Mouse (Mus musculus): ENCODE measurements around the gene D3Ertd254e. TPM values are rescaled to one million over a fixed set of nuclear protein-coding genes. Genes with fewer than 3 reads are reported as not detected.
"Not testable (repeated sequence)": the region's sequence is repeated elsewhere in the genome, so short reads cannot be mapped to it uniquely, and the experiment has no call there.

The D3Ertd254e gene
- 2.5 and 2.8 TPM in 2 replicates for polyA plus RNA-seq (2015; fragmentation: Nextera tagmentation; extraction: Ambion mirVana)

GRCm38 (mm10) chr3:36150934-36151686 is at the start of gene D3Ertd254e:
Gene D3Ertd254e (plus strand): TSS chr3:36151017.
- TF ChIP-seq EP300 (optimal IDR thresholded peaks at IDR 0.05) (no peak), CTCF (IDR thresholded peaks at IDR 0.05; ENCODE audit: low read depth) (no peak)
- under 1% methylated on average over 47 of the region's 54 CpGs for WGBS

GRCm38 (mm10) chr3:36116076-36116475 is 34.7 kb upstream of the D3Ertd254e start:
- DNase-seq (ENCODE audit: low spot score) (no peak), ATAC-seq (ENCODE audit: low FRiP score, low TSS enrichment) (no peak)
- H3K4me2 ChIP-seq (replicated peaks; ENCODE audit: low read depth) = no peak overlapping the region
- no peaks in the 10 kb centered on the region for H3K9me3 ChIP-seq (ENCODE audit: control insufficient read depth, low read length)
- H3K36me3 ChIP-seq (ENCODE audit: control insufficient read depth, insufficient read depth, low read length) = no peaks in the 10 kb centered on the region
- H3K27ac ChIP-seq (replicated peaks) = no peak overlapping the region
- H3K4me3 ChIP-seq (ENCODE audit: low read depth, low read length) = no peak overlapping the region
- H3K27me3 ChIP-seq (ENCODE audit: control insufficient read depth, insufficient read depth, low read length) = no peaks in the 10 kb centered on the region
- no peaks in the 10 kb centered on the region for H3K4me1 ChIP-seq (replicated peaks; ENCODE audit: control insufficient read depth, insufficient read depth)
- TF ChIP-seq CTCF (IDR thresholded peaks at IDR 0.05; ENCODE audit: low read depth) (no peak), EP300 (optimal IDR thresholded peaks at IDR 0.05) (no peak)
- H3K9ac ChIP-seq (ENCODE audit: low read length) = no peak overlapping the region
- WGBS = 77% methylated on average over 4 of the region's 4 CpGs

More at GRCm38 (mm10) chr3:36150934-36151686, at the start of gene D3Ertd254e:
- peak within 1 kb of the TSS; percentile 91 for H3K4me2 ChIP-seq (replicated peaks; ENCODE audit: low read depth)
- H3K4me1 ChIP-seq (replicated peaks; ENCODE audit: control insufficient read depth, insufficient read depth) = peaks cover 8% of the 10 kb centered on the region; the same call in 1 of the 2 replicates
- peak within 1 kb of the TSS; percentile 96 for H3K4me3 ChIP-seq (ENCODE audit: low read depth, low read length)
- peak within 1 kb of the TSS; percentile 86 for H3K9ac ChIP-seq (ENCODE audit: low read length)
- no peaks in the 10 kb centered on the region for H3K36me3 ChIP-seq (ENCODE audit: control insufficient read depth, insufficient read depth, low read length)
- H3K9me3 ChIP-seq (ENCODE audit: control insufficient read depth, low read length) = no peaks in the 10 kb centered on the region
- no peaks in the 10 kb centered on the region for H3K27me3 ChIP-seq (ENCODE audit: control insufficient read depth, insufficient read depth, low read length)
- H3K27ac ChIP-seq (replicated peaks) = peak within 1 kb of the TSS; percentile 88
- ATAC-seq (ENCODE audit: low FRiP score, low TSS enrichment) (peak; percentile 99), DNase-seq (ENCODE audit: low spot score) (peak; percentile 89)

- ATAC-seq (ENCODE audit: low FRiP score, low TSS enrichment) = no peak
- Histone ChIP-seq H3K9me3 (ENCODE audit: control insufficient read depth, low read length) (no peaks in the 10 kb centered on the region), H3K36me3 (ENCODE audit: control insufficient read depth, insufficient read depth, low read length) (no peaks in the 10 kb centered on the region), H3K4me1 (replicated peaks; ENCODE audit: control insufficient read depth, insufficient read depth) (no peaks in the 10 kb centered on the region), H3K27ac (replicated peaks) (no peak overlapping the region), H3K9ac (ENCODE audit: low read length) (no peak overlapping the region), H3K27me3 (ENCODE audit: control insufficient read depth, insufficient read depth, low read length) (no peaks in the 10 kb centered on the region), H3K4me3 (ENCODE audit: low read depth, low read length) (no peak overlapping the region), H3K4me2 (replicated peaks; ENCODE audit: low read depth) (no peak overlapping the region)
- TF ChIP-seq EP300 (optimal IDR thresholded peaks at IDR 0.05) (no peak), CTCF (IDR thresholded peaks at IDR 0.05; ENCODE audit: low read depth) (no peak)
- no peak for DNase-seq (ENCODE audit: low spot score)
These were observed 30.9 kb upstream of the D3Ertd254e start for GRCm38 (mm10) chr3:36119684-36120548.

- H3K27ac ChIP-seq (replicated peaks); H3K4me1 ChIP-seq (replicated peaks; ENCODE audit: control insufficient read depth, insufficient read depth); H3K4me2 ChIP-seq (replicated peaks; ENCODE audit: low read depth); H3K4me3 ChIP-seq (ENCODE audit: low read depth, low read length); H3K9me3 ChIP-seq (ENCODE audit: control insufficient read depth, low read length); DNase-seq (ENCODE audit: low spot score); H3K9ac ChIP-seq (ENCODE audit: low read length); ATAC-seq (ENCODE audit: low FRiP score, low TSS enrichment); H3K27me3 ChIP-seq (ENCODE audit: control insufficient read depth, insufficient read depth, low read length); H3K36me3 ChIP-seq (ENCODE audit: control insufficient read depth, insufficient read depth, low read length): not testable (repeated sequence)
- WGBS = 92% methylated on average over 9 of the region's 9 CpGs
These were observed 24.6 kb upstream of the D3Ertd254e start for GRCm38 (mm10) chr3:36126176-36126575.

- DNase-seq (ENCODE audit: low spot score) = no peak
- H3K4me2 ChIP-seq (replicated peaks; ENCODE audit: low read depth) = no peak overlapping the region
- H3K9ac ChIP-seq (ENCODE audit: low read length) = no peak overlapping the region
- no peak overlapping the region for H3K4me3 ChIP-seq (ENCODE audit: low read depth, low read length)
- no peak for ATAC-seq (ENCODE audit: low FRiP score, low TSS enrichment)
- H3K27me3 ChIP-seq (ENCODE audit: control insufficient read depth, insufficient read depth, low read length) = no peaks in the 10 kb centered on the region
- H3K9me3 ChIP-seq (ENCODE audit: control insufficient read depth, low read length) = no peaks in the 10 kb centered on the region
- no peak overlapping the region for H3K27ac ChIP-seq (replicated peaks)
- H3K4me1 ChIP-seq (replicated peaks; ENCODE audit: control insufficient read depth, insufficient read depth) = no peaks in the 10 kb centered on the region
- TF ChIP-seq CTCF (IDR thresholded peaks at IDR 0.05; ENCODE audit: low read depth) = no peak
- no peak for TF ChIP-seq EP300 (optimal IDR thresholded peaks at IDR 0.05)
- H3K36me3 ChIP-seq (ENCODE audit: control insufficient read depth, insufficient read depth, low read length) = no peaks in the 10 kb centered on the region
These were observed 14.7 kb upstream of the D3Ertd254e start for GRCm38 (mm10) chr3:36136152-36136551.

GRCm38 (mm10) chr3:36137560-36137959 is 13.3 kb upstream of the D3Ertd254e start:
- Histone ChIP-seq H3K9ac (ENCODE audit: low read length) (no peak overlapping the region), H3K4me1 (replicated peaks; ENCODE audit: control insufficient read depth, insufficient read depth) (no peaks in the 10 kb centered on the region), H3K4me2 (replicated peaks; ENCODE audit: low read depth) (no peak overlapping the region), H3K36me3 (ENCODE audit: control insufficient read depth, insufficient read depth, low read length) (no peaks in the 10 kb centered on the region), H3K27me3 (ENCODE audit: control insufficient read depth, insufficient read depth, low read length) (no peaks in the 10 kb centered on the region), H3K4me3 (ENCODE audit: low read depth, low read length) (no peak overlapping the region), H3K27ac (replicated peaks) (no peak overlapping the region), H3K9me3 (ENCODE audit: control insufficient read depth, low read length) (no peaks in the 10 kb centered on the region)
- WGBS = 55% methylated on average over 2 of the region's 2 CpGs
- ATAC-seq (ENCODE audit: low FRiP score, low TSS enrichment) (no peak), DNase-seq (ENCODE audit: low spot score) (no peak)
- TF ChIP-seq EP300 (optimal IDR thresholded peaks at IDR 0.05) (no peak), CTCF (IDR thresholded peaks at IDR 0.05; ENCODE audit: low read depth) (peak; percentile 63)
